Mouse (Mus musculus) heart, embryonic 15.5 days (tissue): ENCODE data around the gene Traf2. TPM values are rescaled to one million over a fixed set of nuclear protein-coding genes. Genes with fewer than 3 reads are reported as not detected.

Source experiments
- ATAC-seq: fragments of 200-750 bp; cut with Nextera tagmentation; replicated peaks from 2 replicates; pipeline ENCODE4 v1.8.0; 2017; ENCODE audit warnings: low read depth, moderate TSS enrichment; ENCODE audit not compliant: insufficient number of reproducible peaks, insufficient read depth, low FRiP score
- H3K27ac ChIP-seq: fragments of 300-500 bp; sonication (generic); 2 replicates; pipeline ENCODE4 v1.5.1; 2015; ENCODE audit warnings: mild to moderate bottlenecking, inconsistent platforms
- H3K27me3 ChIP-seq: fragments of 300-500 bp; sonication (generic); 2 replicates; pipeline ENCODE4 v1.6.1; 2015; ENCODE audit warnings: inconsistent platforms
- H3K36me3 ChIP-seq: fragments of 300-500 bp; sonication (generic); 2 replicates; pipeline ENCODE4 v1.6.1; 2015; ENCODE audit warnings: mild to moderate bottlenecking, inconsistent platforms
- H3K4me1 ChIP-seq: fragments of 300-500 bp; sonication (generic); replicated peaks from 2 replicates; pipeline ENCODE4 v1.6.1; 2015; ENCODE audit warnings: inconsistent platforms
- H3K4me2 ChIP-seq: fragments of 300-500 bp; sonication (generic); 2 replicates; pipeline ENCODE4 v1.6.1; 2015; ENCODE audit warnings: inconsistent platforms, mild to moderate bottlenecking, moderate library complexity
- H3K4me3 ChIP-seq: fragments of 300-500 bp; sonication (generic); 2 replicates; pipeline ENCODE4 v1.5.1; 2015; ENCODE audit warnings: mild to moderate bottlenecking, inconsistent platforms
- H3K9ac ChIP-seq: fragments of 300-500 bp; sonication (generic); 2 replicates; pipeline ENCODE4 v1.6.1; 2015; ENCODE audit warnings: mild to moderate bottlenecking, inconsistent platforms
- H3K9me3 ChIP-seq: fragments of 300-500 bp; sonication (generic); replicated peaks from 2 replicates; pipeline ENCODE4 v1.6.1; 2016; ENCODE audit warnings: inconsistent platforms
- WGBS: fragments of 180-500 bp; shearing (Covaris S2); methylation state at CpG from one replicate; pipeline ENCODE4 v1.1.7; 2015; ENCODE audit warnings: mixed read lengths; 5-methylcytosine and 5-hydroxymethylcytosine counted together
- polyA plus RNA-seq: library from polyadenylated mRNA; unstranded; fragments of >200 nt; fragmentation: Nextera tagmentation; extraction: Ambion mirVana; gene quantifications from 2 replicates; pipeline ENCODE4 v1.2.1, GENCODE M21; 2015

Gene Traf2
- polyA plus RNA-seq, 1 experiment from 2014 or later = 18.4 TPM

DNA sequence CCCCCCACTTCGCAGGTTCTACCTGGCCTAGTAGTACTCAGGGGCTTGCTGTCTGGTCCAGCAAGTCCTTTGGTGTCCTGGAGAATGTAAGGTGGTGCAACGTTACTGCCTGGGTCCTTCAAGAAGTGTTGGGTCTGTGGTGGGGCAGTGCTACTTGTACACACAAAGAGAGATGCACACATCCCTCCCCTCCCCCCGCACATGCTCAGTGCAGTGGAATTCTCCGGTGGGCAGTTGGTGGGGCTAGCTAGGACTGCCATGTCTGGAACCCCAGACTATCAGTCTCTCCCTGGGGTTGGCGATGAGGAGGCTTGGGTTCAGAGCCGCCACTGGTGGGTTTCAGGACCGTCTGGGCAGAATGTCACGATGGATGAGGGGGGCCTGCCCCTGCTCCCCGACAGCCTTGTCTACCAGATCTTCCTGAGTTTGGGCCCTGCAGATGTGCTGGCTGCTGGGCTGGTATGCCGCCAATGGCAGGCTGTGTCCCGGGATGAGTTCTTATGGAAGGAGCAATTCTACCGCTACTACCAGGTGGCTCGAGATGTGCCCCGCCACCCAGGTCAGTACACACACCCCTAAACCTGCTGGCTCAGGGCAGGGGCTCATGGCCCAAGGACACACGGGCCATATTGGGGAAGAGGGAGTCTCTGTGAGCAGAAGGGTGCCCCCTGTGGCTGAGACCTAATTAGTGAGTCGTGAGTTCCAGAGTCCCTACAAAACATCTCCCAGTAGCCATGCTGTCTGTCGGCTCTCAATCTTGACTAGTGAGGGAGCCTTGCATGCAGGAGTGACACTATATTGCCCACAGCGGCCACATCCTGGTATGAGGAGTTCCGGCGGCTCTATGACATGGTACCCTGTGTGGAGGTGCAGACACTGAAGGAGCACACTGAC, 44.9 kb downstream of the Traf2 start, which contains the start of gene C8g:
TSS of gene C8g (minus strand) at position 127 of the 894 bp plus-strand sequence.
- H3K4me3 ChIP-seq = peak within 1 kb of the TSS; percentile 64
- no peak for ATAC-seq
- no peaks in the 10 kb centered on the region for H3K27me3 ChIP-seq
- H3K27ac ChIP-seq = peak within 1 kb of the TSS; percentile 51
- H3K36me3 ChIP-seq = peaks cover 21% of the 10 kb centered on the region
- peak within 1 kb of the TSS; percentile 91 for H3K9ac ChIP-seq
- no peaks in the 10 kb centered on the region for H3K9me3 ChIP-seq
- peak within 1 kb of the TSS; percentile 91 for H3K4me2 ChIP-seq
- 75% methylated on average over 20 of the region's 20 CpGs for WGBS
- peaks cover 20% of the 10 kb centered on the region for H3K4me1 ChIP-seq

DNA sequence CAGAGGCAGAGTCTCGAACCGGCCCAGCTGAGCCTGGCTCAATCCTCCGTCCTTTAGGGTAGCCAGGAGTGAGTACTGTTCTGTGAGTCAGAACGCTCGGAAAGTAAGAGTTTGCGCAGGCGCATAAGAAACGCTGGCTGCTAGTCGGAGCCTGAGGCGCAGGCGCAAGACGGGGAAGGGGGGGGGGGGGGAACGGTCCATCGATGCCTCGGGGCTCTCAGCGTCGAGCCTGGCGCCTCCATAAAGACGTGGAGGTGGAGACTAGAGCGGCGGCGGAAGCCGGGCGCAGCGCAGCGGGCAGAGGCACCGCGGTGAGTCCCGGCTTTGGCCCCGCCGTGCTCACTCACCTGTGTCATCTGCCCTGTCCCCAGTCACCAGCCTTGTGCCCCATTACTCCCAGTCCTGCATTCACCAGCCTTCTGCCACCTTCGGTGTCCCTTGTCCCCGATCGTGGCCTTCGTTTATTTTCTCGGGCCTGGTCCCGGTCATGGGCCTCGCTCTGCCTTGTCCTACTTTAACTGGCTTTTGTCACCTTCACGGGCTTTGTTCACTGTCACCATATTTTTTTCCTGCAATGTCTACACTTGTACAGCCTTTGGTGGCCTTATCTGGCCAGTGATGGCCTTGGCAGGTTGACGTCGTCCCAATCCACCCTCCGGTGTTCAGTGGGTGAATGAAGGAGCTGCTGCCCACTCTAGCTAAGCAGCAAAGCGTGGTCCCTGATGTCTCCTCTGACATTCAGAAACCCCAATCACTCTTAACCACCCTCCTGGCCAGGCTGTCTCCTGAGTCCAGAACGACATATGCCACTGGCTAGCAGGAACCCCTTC, 45.9 kb downstream of the Traf2 start, which contains the start of gene Fbxw5:
TSS of gene Fbxw5 (plus strand) at position 175 of the 830 bp plus-strand sequence.
- H3K4me2 ChIP-seq = peak within 1 kb of the TSS; percentile 91
- peak within 1 kb of the TSS; percentile 91 for H3K9ac ChIP-seq
- H3K9me3 ChIP-seq = no peaks in the 10 kb centered on the region
- H3K4me3 ChIP-seq = peak within 1 kb of the TSS; percentile 64
- H3K27me3 ChIP-seq = no peaks in the 10 kb centered on the region
- H3K36me3 ChIP-seq = peaks cover 21% of the 10 kb centered on the region
- under 1% methylated on average over 41 of the region's 44 CpGs for WGBS
- H3K4me1 ChIP-seq = peaks cover 20% of the 10 kb centered on the region
- H3K27ac ChIP-seq = peak within 1 kb of the TSS; percentile 53
- peak; percentile 86 for ATAC-seq

DNA sequence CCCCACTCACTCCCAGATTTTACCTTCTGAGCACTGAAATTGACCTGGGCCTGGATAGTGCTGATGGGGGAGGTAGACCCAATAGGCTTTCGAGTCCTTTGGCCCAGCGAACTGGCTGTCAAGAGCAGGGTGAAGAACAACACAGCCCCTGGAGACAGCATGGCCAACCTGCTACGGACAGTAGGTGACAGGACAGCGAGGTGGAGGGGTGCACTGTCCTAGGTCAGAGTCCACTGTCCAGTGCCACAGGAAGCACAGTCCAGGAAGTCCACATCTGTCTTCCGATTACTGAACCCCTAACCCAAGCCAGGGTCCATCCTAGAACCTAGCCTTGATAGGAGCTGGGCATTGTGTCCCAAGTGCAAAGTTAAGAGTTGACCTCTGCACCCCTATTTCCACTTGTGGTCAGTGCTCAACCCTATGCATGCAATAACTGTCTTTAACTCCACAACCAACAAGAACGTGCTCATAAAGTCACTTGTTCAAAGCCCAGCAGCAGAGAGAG, 46.6 kb downstream of the Traf2 start:
- H3K27me3 ChIP-seq = no peaks in the 10 kb centered on the region
- H3K4me1 ChIP-seq = peaks cover 20% of the 10 kb centered on the region
- H3K9ac ChIP-seq = peak overlapping the region; percentile 49
- WGBS = 67% methylated on average over 6 of the region's 6 CpGs
- H3K27ac ChIP-seq = peak overlapping the region; percentile 53
- H3K9me3 ChIP-seq = no peaks in the 10 kb centered on the region
- peak; percentile 4; the same call in 1 of the 2 replicates for ATAC-seq
- H3K4me2 ChIP-seq = peak overlapping the region; percentile 69
- H3K4me3 ChIP-seq = peak overlapping the region; percentile 64
- H3K36me3 ChIP-seq = peaks cover 21% of the 10 kb centered on the region

DNA sequence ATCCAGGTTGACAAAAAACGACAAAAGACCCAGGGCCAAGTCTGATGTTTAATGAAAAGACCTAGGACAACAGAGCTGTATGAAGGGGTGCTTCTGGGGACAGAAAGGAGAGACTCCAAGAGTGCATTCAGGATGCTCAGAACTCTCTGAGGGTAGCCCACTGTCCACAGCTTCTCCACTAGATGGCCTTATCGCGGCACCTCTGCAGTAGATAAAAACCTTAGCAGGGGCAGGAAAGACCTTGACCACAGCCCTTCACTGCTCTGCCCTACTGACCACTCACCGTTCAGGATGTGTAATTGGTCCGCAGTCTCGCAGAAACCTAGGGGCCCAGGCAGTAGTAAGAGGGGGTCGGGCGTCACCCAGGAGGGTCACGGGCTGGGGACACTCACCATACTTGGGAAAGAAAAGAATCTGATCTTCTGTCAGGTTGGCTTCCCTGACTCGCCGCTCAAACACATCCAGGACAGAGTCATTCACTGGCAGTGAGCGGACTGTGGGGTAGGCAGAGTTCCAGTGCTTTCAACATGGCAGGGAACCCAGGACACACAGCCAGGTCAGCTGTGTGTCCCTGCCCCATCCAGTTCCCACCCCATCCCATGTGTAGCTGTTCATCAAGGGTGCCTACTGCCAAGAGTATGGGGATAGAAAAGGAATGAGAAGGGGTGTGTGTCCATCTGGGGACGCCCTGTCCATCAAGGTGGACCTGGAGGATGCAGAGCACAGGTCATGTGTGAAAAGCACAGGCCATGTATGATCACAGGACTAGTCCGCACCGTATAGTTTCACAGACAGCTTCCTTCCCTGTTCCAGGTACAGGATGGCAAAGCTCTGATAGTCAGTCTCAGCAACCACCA, 47.9 kb downstream of the Traf2 start:
- Histone ChIP-seq H3K4me1 (peaks cover 20% of the 10 kb centered on the region), H3K4me2 (no peak overlapping the region), H3K27ac (no peak overlapping the region), H3K4me3 (no peak overlapping the region), H3K36me3 (peaks cover 8% of the 10 kb centered on the region), H3K9ac (no peak overlapping the region), H3K9me3 (no peaks in the 10 kb centered on the region), H3K27me3 (no peaks in the 10 kb centered on the region)
- ATAC-seq = no peak
- 67% methylated on average over 15 of the region's 15 CpGs for WGBS

DNA sequence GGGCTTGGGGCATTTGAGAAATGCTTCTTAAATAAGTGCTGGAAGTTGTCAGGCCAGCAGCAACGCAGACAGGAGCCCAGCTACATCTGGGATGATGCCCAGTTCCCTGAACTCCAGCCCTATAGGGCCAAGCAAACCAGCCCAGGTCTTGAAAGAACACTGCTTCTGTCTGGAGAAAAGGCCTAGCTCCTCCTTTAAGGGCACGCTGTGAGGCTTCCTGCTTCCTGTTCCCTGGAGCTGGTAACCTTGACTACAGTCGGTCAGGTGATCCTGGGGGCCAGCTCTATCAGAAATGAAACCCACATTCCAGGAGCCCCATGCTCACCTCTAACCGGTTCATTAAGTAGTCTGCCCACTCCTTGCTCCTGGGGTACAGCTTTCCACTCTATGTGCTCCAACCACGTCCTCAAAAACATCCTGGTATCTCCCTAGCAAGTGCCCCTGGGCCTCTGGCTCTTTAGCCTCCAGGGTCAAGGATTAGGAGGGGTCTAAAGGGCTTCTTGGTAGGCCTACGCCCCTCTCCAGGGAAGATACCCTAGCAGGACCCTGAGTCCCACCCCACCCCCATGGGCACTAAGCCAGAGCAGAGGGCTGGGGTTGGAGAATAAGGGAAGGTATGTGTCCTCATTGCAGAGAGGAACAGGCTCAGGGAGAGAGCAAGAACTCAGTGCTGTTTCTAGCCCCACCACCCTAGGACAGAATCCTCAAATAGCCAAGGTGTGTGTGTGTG, 48.7 kb downstream of the Traf2 start:
- Histone ChIP-seq H3K4me2 (no peak overlapping the region), H3K36me3 (no peaks in the 10 kb centered on the region; the same call in 1 of the 2 replicates), H3K4me3 (no peak overlapping the region), H3K9ac (no peak overlapping the region), H3K4me1 (peaks cover 20% of the 10 kb centered on the region), H3K27me3 (no peaks in the 10 kb centered on the region), H3K9me3 (no peaks in the 10 kb centered on the region), H3K27ac (no peak overlapping the region)
- 41% methylated on average over 6 of the region's 6 CpGs for WGBS
- no peak for ATAC-seq

DNA sequence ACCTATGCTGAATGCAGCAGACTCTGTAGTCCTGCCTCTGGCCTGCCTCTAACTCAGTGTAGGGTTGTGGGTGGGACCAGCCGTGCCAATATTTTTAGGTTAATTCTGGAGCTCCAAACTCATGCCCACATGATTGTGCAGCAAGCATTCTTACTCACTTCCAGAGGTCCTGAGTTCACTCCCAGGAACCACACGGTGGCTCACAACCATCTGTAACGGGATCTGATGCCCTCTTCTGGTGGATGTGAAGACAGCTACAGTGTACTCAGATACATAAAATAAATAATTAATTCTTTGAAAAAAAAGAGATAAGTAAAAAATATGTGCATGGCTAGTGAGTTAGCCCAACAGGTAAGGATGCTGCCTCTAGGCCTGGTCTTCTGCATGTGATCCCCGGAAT, 50.3 kb downstream of the Traf2 start:
- no peak overlapping the region for H3K4me2 ChIP-seq
- no peak overlapping the region for H3K4me3 ChIP-seq
- no peaks in the 10 kb centered on the region for H3K9me3 ChIP-seq
- peaks cover 11% of the 10 kb centered on the region for H3K4me1 ChIP-seq
- WGBS = 51% methylated on average over 4 of the region's 4 CpGs
- no peak overlapping the region for H3K9ac ChIP-seq
- ATAC-seq = no peak
- H3K36me3 ChIP-seq = no peaks in the 10 kb centered on the region
- H3K27me3 ChIP-seq = no peaks in the 10 kb centered on the region
- no peak overlapping the region for H3K27ac ChIP-seq

DNA sequence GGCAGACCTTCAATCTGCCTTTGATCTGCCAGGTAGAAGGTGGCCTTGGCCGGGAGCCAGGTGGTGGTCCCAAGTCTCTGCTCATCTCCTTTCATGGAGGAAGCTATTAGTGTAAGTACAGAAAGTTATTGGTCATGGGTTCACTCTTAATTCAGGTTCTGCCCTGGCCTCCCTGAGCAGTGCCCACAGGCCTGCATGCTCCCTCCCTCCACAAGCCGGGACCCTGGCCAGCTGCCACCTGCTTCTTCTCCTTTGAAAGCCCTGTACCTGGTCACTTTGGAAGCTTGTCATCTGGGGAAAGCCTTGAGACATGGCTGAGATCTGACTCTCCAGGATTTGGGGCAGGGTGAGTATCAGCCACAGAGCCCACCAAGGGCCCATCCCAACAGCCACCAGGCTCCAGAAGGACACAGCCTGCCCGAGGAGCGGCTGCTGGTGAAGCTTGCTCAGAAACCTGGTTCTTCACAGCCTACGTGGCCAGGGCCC, 53.2 kb downstream of the Traf2 start, which contains the start of gene Lcn12:
TSS of gene Lcn12 (minus strand) at position 436 of the 486 bp plus-strand sequence.
- H3K4me1 ChIP-seq = peaks cover 3% of the 10 kb centered on the region; the same call in 1 of the 2 replicates
- H3K36me3 ChIP-seq = no peaks in the 10 kb centered on the region
- H3K4me2 ChIP-seq = no peak within 1 kb of the TSS
- H3K4me3 ChIP-seq = no peak within 1 kb of the TSS
- no peak within 1 kb of the TSS for H3K27ac ChIP-seq
- H3K9ac ChIP-seq = no peak within 1 kb of the TSS
- H3K27me3 ChIP-seq = no peaks in the 10 kb centered on the region
- no peak for ATAC-seq
- 81% methylated on average over 5 of the region's 5 CpGs for WGBS
- H3K9me3 ChIP-seq = no peaks in the 10 kb centered on the region

DNA sequence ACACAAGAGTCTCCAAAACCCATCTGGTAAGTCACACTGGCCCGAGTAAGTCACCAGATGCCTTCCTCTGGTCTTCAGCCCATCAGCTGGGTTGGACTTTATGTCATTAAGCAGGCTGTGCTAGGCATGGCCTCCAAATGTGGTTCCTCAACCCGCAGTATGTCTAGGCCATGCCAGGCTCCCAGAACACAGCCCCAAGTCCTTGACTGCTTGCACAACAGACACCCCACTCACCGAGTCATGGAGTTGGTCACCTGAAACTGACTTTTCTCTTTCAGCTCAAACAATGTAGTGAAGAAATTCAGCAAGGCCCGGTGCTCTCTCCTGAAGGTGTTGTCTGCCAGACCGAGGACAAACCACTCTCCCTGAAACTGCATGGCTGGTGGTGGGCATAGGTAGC, 53.8 kb downstream of the Traf2 start:
- Histone ChIP-seq H3K36me3 (no peaks in the 10 kb centered on the region), H3K9ac (no peak overlapping the region), H3K4me1 (peaks cover 3% of the 10 kb centered on the region; the same call in 1 of the 2 replicates), H3K27ac (no peak overlapping the region), H3K27me3 (no peaks in the 10 kb centered on the region), H3K9me3 (no peaks in the 10 kb centered on the region), H3K4me2 (no peak overlapping the region), H3K4me3 (no peak overlapping the region)
- ATAC-seq = no peak
- 74% methylated on average over 5 of the region's 5 CpGs for WGBS

DNA sequence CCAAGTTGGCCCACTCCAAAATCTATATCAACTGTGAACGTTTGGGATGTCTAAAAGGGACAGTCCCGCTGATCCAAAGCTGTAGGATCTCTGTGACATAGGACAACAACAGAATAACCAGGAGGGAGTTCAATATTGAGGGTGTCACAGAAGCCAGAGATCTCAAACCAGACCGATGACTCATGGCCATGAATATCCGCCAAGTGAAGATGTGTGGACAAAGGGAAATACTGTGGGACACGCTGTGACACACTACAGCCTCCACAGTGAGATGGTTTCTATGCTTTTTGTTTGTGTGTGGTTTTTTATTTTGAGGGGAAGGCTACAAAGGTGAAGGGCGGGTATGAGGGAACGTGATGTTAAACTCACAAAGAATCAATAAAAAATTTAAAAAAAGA, 58.1 kb downstream of the Traf2 start:
- WGBS = 72% methylated on average over 7 of the region's 7 CpGs
- H3K36me3 ChIP-seq = no peaks in the 10 kb centered on the region
- H3K9me3 ChIP-seq = no peaks in the 10 kb centered on the region
- H3K4me1 ChIP-seq = no peaks in the 10 kb centered on the region
- no peak overlapping the region for H3K4me2 ChIP-seq
- no peak overlapping the region for H3K4me3 ChIP-seq
- H3K27ac ChIP-seq = no peak overlapping the region
- H3K27me3 ChIP-seq = no peaks in the 10 kb centered on the region
- no peak for ATAC-seq
- no peak overlapping the region for H3K9ac ChIP-seq
